Mouse (Mus musculus): ENCODE data around the gene Gm11627. TPM values are rescaled to one million over a fixed set of nuclear protein-coding genes. Genes with fewer than 3 reads are reported as not detected.
"Not testable (repeated sequence)": the region's sequence is repeated elsewhere in the genome, so short reads cannot be mapped to it uniquely, and the experiment has no call there.

Gm11627 gene
- polyA plus RNA-seq, 1 experiment: not detected

- TF ChIP-seq GATA1 (IDR thresholded peaks at IDR 0.05; ENCODE audit: borderline replicate concordance, low read length): no peak
- no peak for TF ChIP-seq FLI1 (IDR thresholded peaks at IDR 0.05; ENCODE audit: low read length)
- Histone ChIP-seq H3K27me3 (replicated peaks) (peaks cover 3% of the 10 kb centered on the region), H3K9me3 (no peaks in the 10 kb centered on the region), H3K36me3 (replicated peaks; ENCODE audit: low read length) (no peaks in the 10 kb centered on the region), H3K4me3 (replicated peaks) (no peak overlapping the region), H3K4me1 (peaks cover 12% of the 10 kb centered on the region)
Measured at GRCm38 (mm10) chr11:102566290-102566689, 13.0 kb downstream of the Gm11627 start.

- TF ChIP-seq GATA1 (IDR thresholded peaks at IDR 0.05; ENCODE audit: borderline replicate concordance, low read length) (no peak), FLI1 (IDR thresholded peaks at IDR 0.05; ENCODE audit: low read length) (no peak)
- Histone ChIP-seq H3K36me3 (replicated peaks; ENCODE audit: low read length) (no peaks in the 10 kb centered on the region), H3K4me3 (replicated peaks) (no peak overlapping the region), H3K4me1 (peaks cover 12% of the 10 kb centered on the region), H3K27me3 (replicated peaks) (peaks cover 3% of the 10 kb centered on the region), H3K9me3 (no peaks in the 10 kb centered on the region)
Measured at GRCm38 (mm10) chr11:102565741-102566140, 13.5 kb downstream of the Gm11627 start.

GRCm38 (mm10) chr11:102564952-102565671 is 14.1 kb downstream of the Gm11627 start:
- not testable (repeated sequence) for H3K4me3 ChIP-seq (replicated peaks); H3K27me3 ChIP-seq (replicated peaks); H3K36me3 ChIP-seq (replicated peaks; ENCODE audit: low read length); H3K9me3 ChIP-seq
- H3K4me1 ChIP-seq: peaks cover 12% of the 10 kb centered on the region

- H3K27me3 ChIP-seq (replicated peaks): peaks cover 3% of the 10 kb centered on the region
- TF ChIP-seq GATA1 (IDR thresholded peaks at IDR 0.05; ENCODE audit: borderline replicate concordance, low read length): no peak
- TF ChIP-seq FLI1 (IDR thresholded peaks at IDR 0.05; ENCODE audit: low read length): no peak
- H3K9me3 ChIP-seq: no peaks in the 10 kb centered on the region
- peaks cover 40% of the 10 kb centered on the region for H3K4me1 ChIP-seq
- no peak overlapping the region for H3K4me3 ChIP-seq (replicated peaks)
- H3K36me3 ChIP-seq (replicated peaks; ENCODE audit: low read length): peaks cover 3% of the 10 kb centered on the region
Measured at GRCm38 (mm10) chr11:102558704-102559103, 20.6 kb downstream of the Gm11627 start.

- Histone ChIP-seq H3K9me3 (no peaks in the 10 kb centered on the region), H3K27me3 (replicated peaks) (peaks cover 3% of the 10 kb centered on the region), H3K36me3 (replicated peaks; ENCODE audit: low read length) (peaks cover 3% of the 10 kb centered on the region), H3K4me1 (peaks cover 34% of the 10 kb centered on the region), H3K4me3 (replicated peaks) (no peak overlapping the region)
- TF ChIP-seq FLI1 (IDR thresholded peaks at IDR 0.05; ENCODE audit: low read length) (no peak), GATA1 (IDR thresholded peaks at IDR 0.05; ENCODE audit: borderline replicate concordance, low read length) (no peak)
Measured at GRCm38 (mm10) chr11:102557386-102557785, 21.9 kb downstream of the Gm11627 start.

GRCm38 (mm10) chr11:102556716-102557074 is 22.6 kb downstream of the Gm11627 start:
- Histone ChIP-seq H3K9me3 (no peaks in the 10 kb centered on the region), H3K4me1 (peaks cover 40% of the 10 kb centered on the region), H3K36me3 (replicated peaks; ENCODE audit: low read length) (peaks cover 8% of the 10 kb centered on the region), H3K4me3 (replicated peaks) (peak overlapping the region; percentile 94), H3K27me3 (replicated peaks) (peaks cover 3% of the 10 kb centered on the region)
- TF ChIP-seq FLI1 (IDR thresholded peaks at IDR 0.05; ENCODE audit: low read length) (no peak), GATA1 (IDR thresholded peaks at IDR 0.05; ENCODE audit: borderline replicate concordance, low read length) (no peak)

- Histone ChIP-seq H3K36me3 (replicated peaks; ENCODE audit: low read length) (peaks cover 12% of the 10 kb centered on the region), H3K4me1 (peaks cover 43% of the 10 kb centered on the region), H3K4me3 (replicated peaks) (peak within 1 kb of the TSS; percentile 94), H3K27me3 (replicated peaks) (no peaks in the 10 kb centered on the region), H3K9me3 (no peaks in the 10 kb centered on the region)
- TF ChIP-seq GATA1 (IDR thresholded peaks at IDR 0.05; ENCODE audit: borderline replicate concordance, low read length) (no peak), FLI1 (IDR thresholded peaks at IDR 0.05; ENCODE audit: low read length) (no peak)
Measured at GRCm38 (mm10) chr11:102556031-102556715, 23.1 kb downstream of the Gm11627 start, which contains the start of gene Gpatch8. TSS of gene Gpatch8 (minus strand) at chr11:102556392.

- Histone ChIP-seq H3K4me1 (peaks cover 47% of the 10 kb centered on the region), H3K27me3 (replicated peaks) (no peaks in the 10 kb centered on the region), H3K9me3 (no peaks in the 10 kb centered on the region), H3K4me3 (replicated peaks) (peak overlapping the region; percentile 94), H3K36me3 (replicated peaks; ENCODE audit: low read length) (peaks cover 15% of the 10 kb centered on the region)
- TF ChIP-seq FLI1 (IDR thresholded peaks at IDR 0.05; ENCODE audit: low read length) (no peak), GATA1 (IDR thresholded peaks at IDR 0.05; ENCODE audit: borderline replicate concordance, low read length) (no peak)
Measured at GRCm38 (mm10) chr11:102555400-102556030, 23.7 kb downstream of the Gm11627 start.

- peaks cover 32% of the 10 kb centered on the region for H3K4me1 ChIP-seq
Measured at GRCm38 (mm10) chr11:102552051-102552450, 27.2 kb downstream of the Gm11627 start.

GRCm38 (mm10) chr11:102551176-102551575 is 28.1 kb downstream of the Gm11627 start:
- Histone ChIP-seq H3K36me3 (replicated peaks; ENCODE audit: low read length) (peaks cover 33% of the 10 kb centered on the region), H3K4me3 (replicated peaks) (no peak overlapping the region), H3K27me3 (replicated peaks) (no peaks in the 10 kb centered on the region), H3K4me1 (peaks cover 28% of the 10 kb centered on the region), H3K9me3 (no peaks in the 10 kb centered on the region)
- TF ChIP-seq GATA1 (IDR thresholded peaks at IDR 0.05; ENCODE audit: borderline replicate concordance, low read length) (no peak), FLI1 (IDR thresholded peaks at IDR 0.05; ENCODE audit: low read length) (no peak)

More at GRCm38 (mm10) chr11:102552051-102552450, 27.2 kb downstream of the Gm11627 start:
- Histone ChIP-seq H3K9me3 (no peaks in the 10 kb centered on the region), H3K4me3 (replicated peaks) (no peak overlapping the region), H3K27me3 (replicated peaks) (no peaks in the 10 kb centered on the region), H3K36me3 (replicated peaks; ENCODE audit: low read length) (peaks cover 33% of the 10 kb centered on the region)
- TF ChIP-seq FLI1 (IDR thresholded peaks at IDR 0.05; ENCODE audit: low read length) (no peak), GATA1 (IDR thresholded peaks at IDR 0.05; ENCODE audit: borderline replicate concordance, low read length) (no peak)

All from megakaryocyte, embryonic 14.5 days (primary cell).